Mouse (Mus musculus): ENCODE data around the gene A830018L16Rik.
"Not testable (repeated sequence)": the region's sequence is repeated elsewhere in the genome, so short reads cannot be mapped to it uniquely, and the experiment has no call there.

A830018L16Rik gene

GRCm38 (mm10) chr1:12000557-12000956 is 586.7 kb downstream of the A830018L16Rik start:
- DNase-seq (ENCODE audit: low read depth): no peak

- no peak for DNase-seq (ENCODE audit: low read depth)
Measured at GRCm38 (mm10) chr1:12008789-12009550, 595.1 kb downstream of the A830018L16Rik start.

GRCm38 (mm10) chr1:12009551-12009846 is 595.6 kb downstream of the A830018L16Rik start:
- DNase-seq (ENCODE audit: low read depth): no peak

GRCm38 (mm10) chr1:12010607-12011006 is 596.7 kb downstream of the A830018L16Rik start:
- no peak for DNase-seq (ENCODE audit: low read depth)

GRCm38 (mm10) chr1:12020646-12021045 is 606.7 kb downstream of the A830018L16Rik start:
- DNase-seq (ENCODE audit: low read depth): not testable (repeated sequence)
